Mouse (Mus musculus) testis, adult 2 months (tissue): ENCODE data around the gene Flrt3.

ENCODE experiments used
- CTCF ChIP-seq: fragments of 200-500 bp; IDR thresholded peaks from 2 replicates; pipeline ENCODE4 v1.5.1; 2012; ENCODE audit warnings: low read depth, mild to moderate bottlenecking, inconsistent platforms, low read length, moderate library complexity; ENCODE audit not compliant: control insufficient read depth, insufficient read depth, insufficient replicate concordance
- POLR2A ChIP-seq: fragments of 200-500 bp; IDR thresholded peaks from 2 replicates; pipeline ENCODE4 v1.6.1; 2012; ENCODE audit warnings: low read depth, mild to moderate bottlenecking, inconsistent platforms, low read length, moderate library complexity; ENCODE audit not compliant: control insufficient read depth

DNA sequence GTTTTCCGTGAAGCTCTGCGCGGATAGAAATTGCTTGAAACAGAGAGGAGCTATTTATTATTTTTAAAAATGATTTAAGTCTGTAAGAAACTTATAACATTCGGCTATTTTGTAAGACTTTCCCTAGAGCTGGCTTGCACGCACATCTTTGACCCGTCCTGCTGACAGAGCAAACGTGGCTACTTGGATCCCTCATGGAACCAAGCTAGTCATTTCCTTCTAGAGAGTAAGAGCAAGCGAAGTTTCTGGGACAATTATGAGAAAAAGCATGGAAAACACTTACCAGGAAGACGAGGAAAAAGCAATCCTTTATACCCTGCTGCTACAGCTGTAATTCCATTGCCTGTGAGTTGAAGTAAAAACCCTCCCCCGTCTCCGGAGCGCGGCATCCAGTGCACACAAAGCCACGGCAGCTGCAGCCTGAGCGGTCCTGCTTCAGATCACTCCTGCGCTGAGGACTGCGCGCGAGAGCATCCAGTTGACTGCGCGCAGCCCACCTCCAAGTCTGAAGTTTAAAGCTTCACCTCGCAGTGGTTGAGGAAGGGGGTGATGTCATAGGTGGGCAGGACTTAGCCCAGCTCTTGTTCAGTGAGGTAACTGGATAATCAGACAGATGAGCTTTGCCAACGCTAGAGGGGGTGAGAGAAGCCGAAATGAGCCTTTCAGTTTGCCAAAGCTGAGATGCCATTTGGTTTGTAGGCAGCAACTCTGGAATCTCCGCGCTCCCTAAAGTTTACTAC is at the start of gene Flrt3:
- TF ChIP-seq CTCF: no peak
- 0 out of 2 replicates have a peak, but pooled peaks have one; percentile 29 for TF ChIP-seq POLR2A
